Mouse (Mus musculus): ENCODE measurements around the gene Mesp1. TPM values are rescaled to one million over a fixed set of nuclear protein-coding genes. Genes with fewer than 3 reads are reported as not detected.

Gene Mesp1
- not detected in 2 replicates for polyA plus RNA-seq (2015; fragmentation: Nextera tagmentation; extraction: Ambion mirVana)

- ATAC-seq (replicated peaks; ENCODE audit: extremely low read depth, insufficient read depth, low FRiP score), result no peak
- no peaks in the 10 kb centered on the region for H3K9me3 ChIP-seq (replicated peaks; ENCODE audit: control insufficient read depth, low read length)
- WGBS, result 71% methylated on average over 6 of the region's 6 CpGs
- peaks cover 55% of the 10 kb centered on the region for H3K27me3 ChIP-seq (ENCODE audit: control insufficient read depth, insufficient read depth, low read length)
- peak within 1 kb of the TSS; percentile 76 for H3K4me2 ChIP-seq (ENCODE audit: low read depth, low read length)
- H3K27ac ChIP-seq (ENCODE audit: low read length), result no peak within 1 kb of the TSS
- H3K9ac ChIP-seq (ENCODE audit: low read length), result peak within 1 kb of the TSS; percentile 11
- peak within 1 kb of the TSS; percentile 45 for H3K4me3 ChIP-seq (ENCODE audit: low read length)
- peaks cover 7% of the 10 kb centered on the region for H3K4me1 ChIP-seq (ENCODE audit: control insufficient read depth, insufficient read depth, low read length)
- H3K36me3 ChIP-seq (ENCODE audit: control insufficient read depth, insufficient read depth), result no peaks in the 10 kb centered on the region
Measured at GRCm38 (mm10) chr7:79793688-79794087, at the start of gene Mesp1. TSS of gene Mesp1 (minus strand) at chr7:79793788.

- ATAC-seq (replicated peaks; ENCODE audit: extremely low read depth, insufficient read depth, low FRiP score), result no peak
- 57% methylated on average over 7 of the region's 7 CpGs for WGBS
- Histone ChIP-seq H3K36me3 (ENCODE audit: control insufficient read depth, insufficient read depth) (no peaks in the 10 kb centered on the region), H3K27me3 (ENCODE audit: control insufficient read depth, insufficient read depth, low read length) (no peaks in the 10 kb centered on the region), H3K4me3 (ENCODE audit: low read length) (no peak overlapping the region), H3K4me2 (ENCODE audit: low read depth, low read length) (no peak overlapping the region), H3K4me1 (ENCODE audit: control insufficient read depth, insufficient read depth, low read length) (peaks cover 6% of the 10 kb centered on the region), H3K9me3 (replicated peaks; ENCODE audit: control insufficient read depth, low read length) (no peaks in the 10 kb centered on the region), H3K27ac (ENCODE audit: low read length) (no peak overlapping the region), H3K9ac (ENCODE audit: low read length) (no peak overlapping the region)
Measured at GRCm38 (mm10) chr7:79842163-79842562, 48.6 kb upstream of the Mesp1 start.

- H3K27ac ChIP-seq (ENCODE audit: low read length), result no peak overlapping the region
- no peaks in the 10 kb centered on the region for H3K9me3 ChIP-seq (replicated peaks; ENCODE audit: control insufficient read depth, low read length)
- ATAC-seq (replicated peaks; ENCODE audit: extremely low read depth, insufficient read depth, low FRiP score), result no peak
- H3K27me3 ChIP-seq (ENCODE audit: control insufficient read depth, insufficient read depth, low read length), result no peaks in the 10 kb centered on the region
- no peaks in the 10 kb centered on the region for H3K36me3 ChIP-seq (ENCODE audit: control insufficient read depth, insufficient read depth)
- no peak overlapping the region for H3K4me2 ChIP-seq (ENCODE audit: low read depth, low read length)
- H3K4me3 ChIP-seq (ENCODE audit: low read length), result no peak overlapping the region
- no peak overlapping the region for H3K9ac ChIP-seq (ENCODE audit: low read length)
- 50% methylated on average over 2 of the region's 2 CpGs for WGBS
- no peaks in the 10 kb centered on the region for H3K4me1 ChIP-seq (ENCODE audit: control insufficient read depth, insufficient read depth, low read length)
Measured at GRCm38 (mm10) chr7:79837247-79837646, 43.7 kb upstream of the Mesp1 start.

GRCm38 (mm10) chr7:79835196-79835595, 41.6 kb upstream of the Mesp1 start:
- no peaks in the 10 kb centered on the region for H3K4me1 ChIP-seq (ENCODE audit: control insufficient read depth, insufficient read depth, low read length)
- ATAC-seq (replicated peaks; ENCODE audit: extremely low read depth, insufficient read depth, low FRiP score), result no peak
- no peak overlapping the region for H3K4me3 ChIP-seq (ENCODE audit: low read length)
- no peak overlapping the region for H3K9ac ChIP-seq (ENCODE audit: low read length)
- H3K36me3 ChIP-seq (ENCODE audit: control insufficient read depth, insufficient read depth), result no peaks in the 10 kb centered on the region
- no peaks in the 10 kb centered on the region for H3K9me3 ChIP-seq (replicated peaks; ENCODE audit: control insufficient read depth, low read length)
- WGBS, result 86% methylated on average over 6 of the region's 6 CpGs
- H3K27ac ChIP-seq (ENCODE audit: low read length), result no peak overlapping the region
- H3K4me2 ChIP-seq (ENCODE audit: low read depth, low read length), result no peak overlapping the region
- H3K27me3 ChIP-seq (ENCODE audit: control insufficient read depth, insufficient read depth, low read length), result no peaks in the 10 kb centered on the region

- Histone ChIP-seq H3K27me3 (ENCODE audit: control insufficient read depth, insufficient read depth, low read length) (no peaks in the 10 kb centered on the region), H3K9me3 (replicated peaks; ENCODE audit: control insufficient read depth, low read length) (no peaks in the 10 kb centered on the region), H3K27ac (ENCODE audit: low read length) (no peak overlapping the region), H3K4me2 (ENCODE audit: low read depth, low read length) (no peak overlapping the region), H3K9ac (ENCODE audit: low read length) (no peak overlapping the region), H3K4me3 (ENCODE audit: low read length) (no peak overlapping the region), H3K36me3 (ENCODE audit: control insufficient read depth, insufficient read depth) (no peaks in the 10 kb centered on the region), H3K4me1 (ENCODE audit: control insufficient read depth, insufficient read depth, low read length) (no peaks in the 10 kb centered on the region)
- ATAC-seq (replicated peaks; ENCODE audit: extremely low read depth, insufficient read depth, low FRiP score), result no peak
Measured at GRCm38 (mm10) chr7:79832980-79833379, 39.4 kb upstream of the Mesp1 start.

- no peak for ATAC-seq (replicated peaks; ENCODE audit: extremely low read depth, insufficient read depth, low FRiP score)
- no peak overlapping the region for H3K9ac ChIP-seq (ENCODE audit: low read length)
- WGBS, result 46% methylated on average over 6 of the region's 6 CpGs
- H3K27ac ChIP-seq (ENCODE audit: low read length), result peak overlapping the region; percentile 39
- H3K4me3 ChIP-seq (ENCODE audit: low read length), result no peak overlapping the region
- H3K9me3 ChIP-seq (replicated peaks; ENCODE audit: control insufficient read depth, low read length), result no peaks in the 10 kb centered on the region
- no peaks in the 10 kb centered on the region for H3K4me1 ChIP-seq (ENCODE audit: control insufficient read depth, insufficient read depth, low read length)
- no peaks in the 10 kb centered on the region for H3K27me3 ChIP-seq (ENCODE audit: control insufficient read depth, insufficient read depth, low read length)
- H3K36me3 ChIP-seq (ENCODE audit: control insufficient read depth, insufficient read depth), result no peaks in the 10 kb centered on the region
- H3K4me2 ChIP-seq (ENCODE audit: low read depth, low read length), result no peak overlapping the region
Measured at GRCm38 (mm10) chr7:79831585-79831984, 38.0 kb upstream of the Mesp1 start.

GRCm38 (mm10) chr7:79831145-79831544, 37.6 kb upstream of the Mesp1 start:
- Histone ChIP-seq H3K27ac (ENCODE audit: low read length) (peak overlapping the region; percentile 39), H3K4me3 (ENCODE audit: low read length) (no peak overlapping the region), H3K27me3 (ENCODE audit: control insufficient read depth, insufficient read depth, low read length) (no peaks in the 10 kb centered on the region), H3K4me2 (ENCODE audit: low read depth, low read length) (no peak overlapping the region), H3K36me3 (ENCODE audit: control insufficient read depth, insufficient read depth) (no peaks in the 10 kb centered on the region), H3K9ac (ENCODE audit: low read length) (no peak overlapping the region), H3K9me3 (replicated peaks; ENCODE audit: control insufficient read depth, low read length) (no peaks in the 10 kb centered on the region), H3K4me1 (ENCODE audit: control insufficient read depth, insufficient read depth, low read length) (no peaks in the 10 kb centered on the region)
- WGBS, result 64% methylated on average over 6 of the region's 6 CpGs
- ATAC-seq (replicated peaks; ENCODE audit: extremely low read depth, insufficient read depth, low FRiP score), result no peak; the same call in 1 of the 2 replicates

GRCm38 (mm10) chr7:79828341-79828740, 34.8 kb upstream of the Mesp1 start:
- Histone ChIP-seq H3K27ac (ENCODE audit: low read length) (no peak overlapping the region), H3K4me1 (ENCODE audit: control insufficient read depth, insufficient read depth, low read length) (no peaks in the 10 kb centered on the region), H3K9me3 (replicated peaks; ENCODE audit: control insufficient read depth, low read length) (peaks cover 2% of the 10 kb centered on the region; the same call in 1 of the 2 replicates), H3K27me3 (ENCODE audit: control insufficient read depth, insufficient read depth, low read length) (no peaks in the 10 kb centered on the region), H3K36me3 (ENCODE audit: control insufficient read depth, insufficient read depth) (0 out of 2 replicates have a peak, but pooled peaks cover 6% of the 10 kb centered on the region), H3K9ac (ENCODE audit: low read length) (no peak overlapping the region), H3K4me2 (ENCODE audit: low read depth, low read length) (no peak overlapping the region), H3K4me3 (ENCODE audit: low read length) (no peak overlapping the region)
- WGBS, result 74% methylated on average over 3 of the region's 3 CpGs
- no peak for ATAC-seq (replicated peaks; ENCODE audit: extremely low read depth, insufficient read depth, low FRiP score)

GRCm38 (mm10) chr7:79822092-79822695, 28.6 kb upstream of the Mesp1 start:
- ATAC-seq (replicated peaks; ENCODE audit: extremely low read depth, insufficient read depth, low FRiP score), result no peak
- no peak overlapping the region for H3K9ac ChIP-seq (ENCODE audit: low read length)
- H3K4me3 ChIP-seq (ENCODE audit: low read length), result no peak overlapping the region
- H3K27me3 ChIP-seq (ENCODE audit: control insufficient read depth, insufficient read depth, low read length), result no peaks in the 10 kb centered on the region
- H3K36me3 ChIP-seq (ENCODE audit: control insufficient read depth, insufficient read depth), result 0 out of 2 replicates have a peak, but pooled peaks cover 6% of the 10 kb centered on the region
- peaks cover 7% of the 10 kb centered on the region for H3K4me1 ChIP-seq (ENCODE audit: control insufficient read depth, insufficient read depth, low read length)
- no peak overlapping the region for H3K4me2 ChIP-seq (ENCODE audit: low read depth, low read length)
- no peak overlapping the region for H3K27ac ChIP-seq (ENCODE audit: low read length)
- 70% methylated on average over 12 of the region's 12 CpGs for WGBS
- peaks cover 2% of the 10 kb centered on the region; the same call in 1 of the 2 replicates for H3K9me3 ChIP-seq (replicated peaks; ENCODE audit: control insufficient read depth, low read length)
